Comparison of ENCODE assay signal across 8 mouse cellular contexts in genomic region chr7:126797411-126798126, GRCm38 (mm10). TPM values are rescaled to one million over a fixed set of nuclear protein-coding genes. Genes with fewer than 3 reads are reported as not detected.
DNase-seq lines count a peak whose midpoint lies in the region; ATAC-seq and TF ChIP-seq lines count a peak whose summit lies in the region.

TSS of gene Fam57b (plus strand) at chr7:126797668.

- no peaks in the 10 kb centered on the region for H3K27me3 ChIP-seq in forebrain, embryonic 14.5 days (replicated peaks; ENCODE audit: control insufficient read depth, insufficient read depth, low read length)
- H3K27me3 ChIP-seq in hindbrain, embryonic 12.5 days = no peaks in the 10 kb centered on the region
- H3K27me3 ChIP-seq in limb, embryonic 11.5 days (ENCODE audit: control insufficient read depth, insufficient read depth, low read length) = no peaks in the 10 kb centered on the region
- H3K27me3 ChIP-seq in midbrain, postnatal 0 days (ENCODE audit: insufficient read depth, low read length) = no peaks in the 10 kb centered on the region

- peak within 1 kb of the TSS; percentile 86 for H3K27ac ChIP-seq in forebrain, embryonic 14.5 days (ENCODE audit: low read depth, low read length)
- peak within 1 kb of the TSS; percentile 96 for H3K27ac ChIP-seq in hindbrain, embryonic 12.5 days
- peak within 1 kb of the TSS; percentile 81; the same call in 1 of the 2 replicates for H3K27ac ChIP-seq in limb, embryonic 11.5 days (replicated peaks; ENCODE audit: low read depth, low read length)
- H3K27ac ChIP-seq in midbrain, postnatal 0 days (ENCODE audit: low read depth, low read length) = peak within 1 kb of the TSS; percentile 81

- DNase-seq in heart, adult 11 months = peak; percentile 98
- DNase-seq in heart, postnatal 25 days (ENCODE audit: low spot score) = no peak
- peak; percentile 50 for DNase-seq in adrenal gland, postnatal 25 days
- DNase-seq in forebrain, embryonic 14.5 days (ENCODE audit: low spot score) = no peak
- no peak for DNase-seq in limb, embryonic 11.5 days (ENCODE audit: low spot score)
- DNase-seq in midbrain, postnatal 0 days (ENCODE audit: low spot score) = peak; percentile 75
- no peak for DNase-seq in urinary bladder, postnatal 10 days (ENCODE audit: low spot score)

- 25% methylated on average over 20 of the region's 21 CpGs for WGBS in forebrain, embryonic 14.5 days
- WGBS in hindbrain, embryonic 12.5 days = 28% methylated on average over 21 of the region's 21 CpGs
- WGBS in limb, embryonic 11.5 days = 45% methylated on average over 21 of the region's 21 CpGs
- WGBS in midbrain, postnatal 0 days = 21% methylated on average over 21 of the region's 21 CpGs

- H3K36me3 ChIP-seq in forebrain, embryonic 14.5 days (ENCODE audit: control insufficient read depth, insufficient read depth, low read length) = peaks cover 34% of the 10 kb centered on the region
- peaks cover 29% of the 10 kb centered on the region for H3K36me3 ChIP-seq in hindbrain, embryonic 12.5 days
- H3K36me3 ChIP-seq in limb, embryonic 11.5 days (ENCODE audit: control insufficient read depth, insufficient read depth, low read length) = peaks cover 20% of the 10 kb centered on the region
- H3K36me3 ChIP-seq in midbrain, postnatal 0 days (ENCODE audit: insufficient read depth, low read length) = peaks cover 16% of the 10 kb centered on the region; the same call in 1 of the 2 replicates

- H3K4me1 ChIP-seq in forebrain, embryonic 14.5 days (ENCODE audit: control insufficient read depth, insufficient read depth, low read length) = peaks cover 17% of the 10 kb centered on the region
- peaks cover 48% of the 10 kb centered on the region for H3K4me1 ChIP-seq in hindbrain, embryonic 12.5 days
- H3K4me1 ChIP-seq in limb, embryonic 11.5 days (ENCODE audit: control insufficient read depth, insufficient read depth, low read length) = peaks cover 30% of the 10 kb centered on the region
- peaks cover 12% of the 10 kb centered on the region for H3K4me1 ChIP-seq in midbrain, postnatal 0 days (ENCODE audit: insufficient read depth, low read length)

- TF ChIP-seq CTCF in midbrain, postnatal 0 days (IDR thresholded peaks at IDR 0.05) = no peak

- peak within 1 kb of the TSS; percentile 70 for H3K4me3 ChIP-seq in forebrain, embryonic 14.5 days (ENCODE audit: low read depth, low read length)
- peak within 1 kb of the TSS; percentile 87 for H3K4me3 ChIP-seq in hindbrain, embryonic 12.5 days
- peak within 1 kb of the TSS; percentile 76 for H3K4me3 ChIP-seq in limb, embryonic 11.5 days (ENCODE audit: low read depth, low read length)
- peak within 1 kb of the TSS; percentile 82 for H3K4me3 ChIP-seq in midbrain, postnatal 0 days (ENCODE audit: low read depth, low read length)

- intact Hi-C loops in heart, postnatal 25 days (cut with DNase I) = no loop called here

- H3K4me2 ChIP-seq in forebrain, embryonic 14.5 days (ENCODE audit: low read length) = peak within 1 kb of the TSS; percentile 90
- peak within 1 kb of the TSS; percentile 82 for H3K4me2 ChIP-seq in hindbrain, embryonic 12.5 days (replicated peaks)
- peak within 1 kb of the TSS; percentile 92 for H3K4me2 ChIP-seq in limb, embryonic 11.5 days (ENCODE audit: low read depth, severe bottlenecking)
- peak within 1 kb of the TSS; percentile 87 for H3K4me2 ChIP-seq in midbrain, postnatal 0 days (ENCODE audit: low read depth, low read length, poor library complexity, severe bottlenecking)

- no peaks in the 10 kb centered on the region for H3K9me3 ChIP-seq in forebrain, embryonic 14.5 days (replicated peaks; ENCODE audit: control insufficient read depth, low read length)
- no peaks in the 10 kb centered on the region for H3K9me3 ChIP-seq in hindbrain, embryonic 12.5 days (replicated peaks)
- H3K9me3 ChIP-seq in limb, embryonic 11.5 days (ENCODE audit: control insufficient read depth, low read length) = no peaks in the 10 kb centered on the region
- no peaks in the 10 kb centered on the region for H3K9me3 ChIP-seq in midbrain, postnatal 0 days (ENCODE audit: low read length)

- ATAC-seq in forebrain, embryonic 14.5 days = no peak
- no peak for ATAC-seq in hindbrain, embryonic 12.5 days (ENCODE audit: low FRiP score)
- no peak for ATAC-seq in limb, embryonic 11.5 days (ENCODE audit: insufficient number of reproducible peaks, low FRiP score, low TSS enrichment, low read depth)
- no peak for ATAC-seq in midbrain, postnatal 0 days (ENCODE audit: low FRiP score)

- H3K9ac ChIP-seq in forebrain, embryonic 14.5 days (ENCODE audit: low read length) = peak within 1 kb of the TSS; percentile 84
- peak within 1 kb of the TSS; percentile 92 for H3K9ac ChIP-seq in hindbrain, embryonic 12.5 days
- peak within 1 kb of the TSS; percentile 77 for H3K9ac ChIP-seq in limb, embryonic 11.5 days (ENCODE audit: low read length)
- peak within 1 kb of the TSS; percentile 81 for H3K9ac ChIP-seq in midbrain, postnatal 0 days (replicated peaks; ENCODE audit: low read length, poor library complexity, severe bottlenecking)

RNA-seq across cellular contexts. Expression of gene Fam57b, which starts in this region (rescaled TPM):
- 10 to 100 TPM in 1 of 2 experiments, 1 to 10 TPM in 1; 8.9 to 10.4 TPM for total RNA-seq in heart, postnatal 25 days (2021)
- 17.2 and 17.3 TPM in 2 replicates for total RNA-seq in adrenal gland, postnatal 25 days (2021)
- 31.3 and 37.4 TPM in 2 replicates for polyA plus RNA-seq in forebrain, embryonic 14.5 days (2014; fragmentation: Nextera tagmentation; extraction: Ambion mirVana)
- polyA plus RNA-seq in hindbrain, embryonic 12.5 days (2016; fragmentation: Nextera tagmentation; extraction: Ambion mirVana) = 23.7 and 24.9 TPM in 2 replicates
- polyA plus RNA-seq in limb, embryonic 11.5 days (2014; fragmentation: Nextera tagmentation; extraction: Ambion mirVana) = not detected in 2 replicates
- total RNA-seq in midbrain, postnatal 0 days (2014; rRNA removed) = 52.5 and 60.2 TPM in 2 replicates
- polyA plus RNA-seq in midbrain, postnatal 0 days (2015; fragmentation: Nextera tagmentation; extraction: Ambion mirVana) = 56.3 and 57.1 TPM in 2 replicates

Comparison
In these comparisons a context has a peak if more than half of its experiments do, and no peak if none do; other contexts are left out.
1. RNA of gene Fam57b (polyA plus RNA-seq): 56.3 to 57.1 TPM in midbrain, postnatal 0 days, 31.3 to 37.4 TPM in forebrain, embryonic 14.5 days and 23.7 to 24.9 TPM in hindbrain, embryonic 12.5 days; not detected in limb, embryonic 11.5 days; every median in the first group is over 10 times any median in the second.
2. DNase-seq: peak in heart, adult 11 months (single experiment), adrenal gland, postnatal 25 days (single experiment) and midbrain, postnatal 0 days (single experiment); none in heart, postnatal 25 days (single experiment), forebrain, embryonic 14.5 days (single experiment), limb, embryonic 11.5 days (single experiment) and urinary bladder, postnatal 10 days (single experiment).
3. Peak in every context shown above with its lines, with median percentiles within 50 percentile points of each other: H3K27ac ChIP-seq, H3K4me2 ChIP-seq, H3K4me3 ChIP-seq and H3K9ac ChIP-seq.